Mouse (Mus musculus): ENCODE results near the gene Zfp346. TPM values are rescaled to one million over a fixed set of nuclear protein-coding genes. Genes with fewer than 3 reads are reported as not detected.
A peak's percentile ranks its signal among the peaks of the same experiment; 100 is the strongest.
"Not testable (repeated sequence)": the region's sequence is repeated elsewhere in the genome, so short reads cannot be mapped to it uniquely, and the experiment has no call there.

Gene Zfp346
- 31.2 and 32.5 TPM in 2 replicates for polyA plus RNA-seq (2016; fragmentation: Nextera tagmentation; extraction: Ambion mirVana)

GRCm38 (mm10) chr13:55105045-55105952, at the start of gene Zfp346:
TSS of gene Zfp346 (plus strand) at chr13:55105311.
- Histone ChIP-seq H3K36me3 (peaks cover 17% of the 10 kb centered on the region), H3K4me3 (peak within 1 kb of the TSS; percentile 73), H3K4me2 (replicated peaks) (peak within 1 kb of the TSS; percentile 81), H3K9ac (peak within 1 kb of the TSS; percentile 91), H3K27me3 (no peaks in the 10 kb centered on the region), H3K27ac (peak within 1 kb of the TSS; percentile 86), H3K9me3 (no peaks in the 10 kb centered on the region), H3K4me1 (peaks cover 6% of the 10 kb centered on the region)
- peak; percentile 91 for ATAC-seq (ENCODE audit: insufficient number of reproducible peaks, insufficient read depth, low FRiP score, low TSS enrichment)
- WGBS = 1% methylated on average over 60 of the region's 66 CpGs

GRCm38 (mm10) chr13:55058042-55058441, 47.1 kb upstream of the Zfp346 start:
- Histone ChIP-seq H3K4me1 (no peaks in the 10 kb centered on the region), H3K27me3 (no peaks in the 10 kb centered on the region), H3K4me3 (no peak overlapping the region), H3K4me2 (replicated peaks) (no peak overlapping the region), H3K27ac (no peak overlapping the region), H3K9me3 (no peaks in the 10 kb centered on the region), H3K36me3 (peaks cover 15% of the 10 kb centered on the region), H3K9ac (no peak overlapping the region)
- WGBS = 94% methylated on average over 2 of the region's 2 CpGs
- ATAC-seq (ENCODE audit: insufficient number of reproducible peaks, insufficient read depth, low FRiP score, low TSS enrichment) = no peak

DNA sequence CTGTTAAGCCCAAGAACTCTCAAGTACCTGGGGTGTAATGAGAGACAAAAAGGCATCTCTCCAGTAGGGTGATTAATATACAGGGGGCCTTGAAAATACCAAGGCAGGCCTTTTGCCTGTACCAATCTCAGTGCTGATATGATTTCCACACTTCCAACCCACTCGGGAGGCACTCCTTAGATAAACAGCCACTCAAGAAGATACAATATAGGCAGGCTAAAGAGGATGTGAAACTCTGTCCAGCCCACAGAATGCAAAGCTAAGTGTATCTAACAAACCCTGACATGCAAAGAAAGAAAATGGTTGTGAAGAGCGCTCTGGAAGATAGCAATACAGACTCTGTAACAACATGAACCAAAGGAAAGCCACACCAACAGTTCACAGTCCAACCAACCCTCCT, 41.8 kb upstream of the Zfp346 start:
- ATAC-seq (ENCODE audit: insufficient number of reproducible peaks, insufficient read depth, low FRiP score, low TSS enrichment) = no peak
- Histone ChIP-seq H3K4me3 (no peak overlapping the region), H3K9me3 (no peaks in the 10 kb centered on the region), H3K4me2 (replicated peaks) (no peak overlapping the region), H3K27ac (no peak overlapping the region), H3K9ac (no peak overlapping the region), H3K27me3 (no peaks in the 10 kb centered on the region), H3K4me1 (no peaks in the 10 kb centered on the region), H3K36me3 (peaks cover 2% of the 10 kb centered on the region; the same call in 1 of the 2 replicates)
- 91% methylated on average over 2 of the region's 2 CpGs for WGBS

DNA sequence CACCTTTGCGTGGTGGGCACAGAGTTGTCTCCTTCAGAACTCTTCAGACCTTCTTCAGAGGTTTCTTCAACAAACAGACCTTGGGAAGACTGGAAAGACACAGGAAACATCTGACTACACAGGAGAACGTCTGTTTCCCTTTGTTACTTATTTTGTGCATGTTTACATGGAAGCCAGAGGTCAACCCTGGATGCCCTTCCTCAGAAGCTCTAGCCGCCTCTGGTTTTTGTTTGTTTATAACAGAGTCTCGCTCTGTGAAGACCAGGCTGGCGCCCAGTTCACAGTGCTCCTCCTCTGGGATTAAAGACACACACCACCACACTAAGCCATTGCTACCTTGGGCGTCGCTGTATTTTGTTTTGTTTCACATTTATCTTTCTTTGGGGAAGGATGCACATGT, 35.4 kb upstream of the Zfp346 start:
- H3K4me1 ChIP-seq = no peaks in the 10 kb centered on the region
- ATAC-seq (ENCODE audit: insufficient number of reproducible peaks, insufficient read depth, low FRiP score, low TSS enrichment) = no peak
- H3K4me3 ChIP-seq = no peak overlapping the region
- H3K36me3 ChIP-seq = no peaks in the 10 kb centered on the region
- no peaks in the 10 kb centered on the region for H3K27me3 ChIP-seq
- 63% methylated on average over 7 of the region's 7 CpGs for WGBS
- no peak overlapping the region for H3K4me2 ChIP-seq (replicated peaks)
- no peak overlapping the region for H3K9ac ChIP-seq
- H3K9me3 ChIP-seq = no peaks in the 10 kb centered on the region
- no peak overlapping the region for H3K27ac ChIP-seq

- H3K4me1 ChIP-seq = no peaks in the 10 kb centered on the region
- H3K27me3 ChIP-seq = no peaks in the 10 kb centered on the region
- H3K36me3 ChIP-seq = 0 out of 2 replicates have a peak, but pooled peaks cover 5% of the 10 kb centered on the region
- no peaks in the 10 kb centered on the region for H3K9me3 ChIP-seq
- 4% methylated on average over 3 of the region's 3 CpGs for WGBS
- H3K27ac ChIP-seq = no peak overlapping the region
- H3K4me3 ChIP-seq = no peak overlapping the region
- ATAC-seq (ENCODE audit: insufficient number of reproducible peaks, insufficient read depth, low FRiP score, low TSS enrichment) = no peak
- no peak overlapping the region for H3K4me2 ChIP-seq (replicated peaks)
- H3K9ac ChIP-seq = no peak overlapping the region
Measured at GRCm38 (mm10) chr13:55071322-55071721, 33.8 kb upstream of the Zfp346 start.

DNA sequence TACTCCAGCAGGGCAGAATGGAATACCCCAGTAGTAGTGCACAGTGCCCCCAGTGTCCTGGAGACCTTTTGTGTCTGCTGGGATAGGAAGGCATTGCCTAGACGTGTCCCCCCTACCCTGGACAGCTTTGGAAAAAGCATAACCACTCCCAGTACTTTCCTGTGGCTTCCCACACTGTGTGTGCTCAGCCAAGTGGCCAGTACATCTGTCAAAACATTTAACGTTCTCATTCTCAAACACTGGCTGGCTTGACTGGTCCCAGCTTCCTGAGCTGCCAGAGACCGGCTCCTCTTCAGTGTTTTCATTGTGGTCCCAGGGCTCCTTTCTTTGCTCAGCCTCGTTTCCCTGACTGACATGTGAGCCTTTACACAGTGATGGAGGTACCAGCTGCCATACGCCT, 29.5 kb upstream of the Zfp346 start:
- no peaks in the 10 kb centered on the region for H3K4me1 ChIP-seq
- no peak overlapping the region for H3K27ac ChIP-seq
- H3K4me3 ChIP-seq = no peak overlapping the region
- no peak for ATAC-seq (ENCODE audit: insufficient number of reproducible peaks, insufficient read depth, low FRiP score, low TSS enrichment)
- no peak overlapping the region for H3K4me2 ChIP-seq (replicated peaks)
- H3K36me3 ChIP-seq = 0 out of 2 replicates have a peak, but pooled peaks cover 8% of the 10 kb centered on the region
- H3K9ac ChIP-seq = no peak overlapping the region
- WGBS = 48% methylated on average over 5 of the region's 5 CpGs
- no peaks in the 10 kb centered on the region for H3K27me3 ChIP-seq
- H3K9me3 ChIP-seq = no peaks in the 10 kb centered on the region

DNA sequence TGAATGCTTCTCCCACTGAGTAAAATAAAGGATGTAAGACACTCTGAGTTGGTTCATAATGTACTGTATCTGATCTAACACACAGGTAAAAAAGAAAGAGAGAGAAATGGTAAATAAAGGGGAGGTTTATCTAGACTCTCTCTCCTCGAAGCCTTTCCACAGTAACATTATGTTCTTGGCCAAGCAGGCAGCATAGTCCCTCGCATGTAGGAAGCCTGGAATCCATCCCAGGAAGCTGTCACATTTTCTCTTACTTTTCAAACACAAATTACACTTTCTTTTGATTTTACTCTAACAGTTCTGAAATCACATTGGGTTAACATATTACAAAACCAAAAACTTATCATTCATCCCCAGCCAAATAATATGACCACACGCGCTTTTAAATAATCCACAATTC, 12.5 kb upstream of the Zfp346 start:
- no peaks in the 10 kb centered on the region for H3K4me1 ChIP-seq
- no peak overlapping the region for H3K4me3 ChIP-seq
- peaks cover 17% of the 10 kb centered on the region for H3K36me3 ChIP-seq
- no peak overlapping the region for H3K27ac ChIP-seq
- no peaks in the 10 kb centered on the region for H3K9me3 ChIP-seq
- ATAC-seq (ENCODE audit: insufficient number of reproducible peaks, insufficient read depth, low FRiP score, low TSS enrichment) = no peak
- no peaks in the 10 kb centered on the region for H3K27me3 ChIP-seq
- WGBS = 88% methylated on average over 4 of the region's 4 CpGs
- H3K9ac ChIP-seq = no peak overlapping the region
- no peak overlapping the region for H3K4me2 ChIP-seq (replicated peaks)

GRCm38 (mm10) chr13:55097841-55098240, 7.3 kb upstream of the Zfp346 start:
- not testable (repeated sequence) for H3K9me3 ChIP-seq; H3K4me1 ChIP-seq; H3K36me3 ChIP-seq; H3K4me2 ChIP-seq (replicated peaks); ATAC-seq (ENCODE audit: insufficient number of reproducible peaks, insufficient read depth, low FRiP score, low TSS enrichment); H3K9ac ChIP-seq; H3K27ac ChIP-seq; H3K27me3 ChIP-seq; H3K4me3 ChIP-seq
- WGBS = 87% methylated on average over 3 of the region's 3 CpGs

DNA sequence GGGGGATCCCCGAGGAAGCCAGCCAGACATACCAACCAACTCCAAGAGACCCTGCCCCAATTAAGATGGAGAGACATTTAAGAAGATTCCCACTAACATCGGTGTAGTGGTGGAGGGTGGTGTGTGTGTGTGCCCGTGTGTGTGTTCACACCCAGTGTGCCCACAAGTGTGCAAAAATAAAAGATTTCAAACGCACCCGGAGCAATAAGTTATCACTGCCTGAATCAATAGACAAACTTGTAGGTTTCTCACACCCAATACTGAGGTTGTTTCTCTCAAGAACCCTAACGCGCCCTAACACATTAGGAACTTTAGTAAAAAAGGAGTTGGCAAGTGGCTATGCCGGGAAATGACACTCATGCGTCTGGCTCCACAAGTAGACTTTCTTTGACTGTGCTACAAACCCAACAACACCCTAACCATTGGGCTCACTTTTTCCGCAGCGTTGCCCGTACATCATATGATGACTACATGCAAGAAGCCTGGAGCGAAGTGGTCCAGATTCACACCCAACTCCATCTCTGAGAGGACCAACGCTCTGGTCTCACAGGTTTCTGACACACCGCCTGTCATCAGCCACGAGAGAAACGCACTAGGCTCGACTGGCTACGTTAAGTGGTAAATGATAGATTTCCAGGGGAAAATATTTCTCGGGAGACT, 5.9 kb upstream of the Zfp346 start:
- no peaks in the 10 kb centered on the region for H3K36me3 ChIP-seq
- H3K27me3 ChIP-seq = no peaks in the 10 kb centered on the region
- H3K27ac ChIP-seq = peak overlapping the region; percentile 90; the same call in 1 of the 2 replicates
- peak overlapping the region; percentile 70 for H3K4me2 ChIP-seq (replicated peaks)
- H3K4me1 ChIP-seq = peaks cover 7% of the 10 kb centered on the region
- no peak for ATAC-seq (ENCODE audit: insufficient number of reproducible peaks, insufficient read depth, low FRiP score, low TSS enrichment)
- 39% methylated on average over 20 of the region's 20 CpGs for WGBS
- H3K4me3 ChIP-seq = peak overlapping the region; percentile 84
- no peaks in the 10 kb centered on the region for H3K9me3 ChIP-seq
- H3K9ac ChIP-seq = peak overlapping the region; percentile 83

DNA sequence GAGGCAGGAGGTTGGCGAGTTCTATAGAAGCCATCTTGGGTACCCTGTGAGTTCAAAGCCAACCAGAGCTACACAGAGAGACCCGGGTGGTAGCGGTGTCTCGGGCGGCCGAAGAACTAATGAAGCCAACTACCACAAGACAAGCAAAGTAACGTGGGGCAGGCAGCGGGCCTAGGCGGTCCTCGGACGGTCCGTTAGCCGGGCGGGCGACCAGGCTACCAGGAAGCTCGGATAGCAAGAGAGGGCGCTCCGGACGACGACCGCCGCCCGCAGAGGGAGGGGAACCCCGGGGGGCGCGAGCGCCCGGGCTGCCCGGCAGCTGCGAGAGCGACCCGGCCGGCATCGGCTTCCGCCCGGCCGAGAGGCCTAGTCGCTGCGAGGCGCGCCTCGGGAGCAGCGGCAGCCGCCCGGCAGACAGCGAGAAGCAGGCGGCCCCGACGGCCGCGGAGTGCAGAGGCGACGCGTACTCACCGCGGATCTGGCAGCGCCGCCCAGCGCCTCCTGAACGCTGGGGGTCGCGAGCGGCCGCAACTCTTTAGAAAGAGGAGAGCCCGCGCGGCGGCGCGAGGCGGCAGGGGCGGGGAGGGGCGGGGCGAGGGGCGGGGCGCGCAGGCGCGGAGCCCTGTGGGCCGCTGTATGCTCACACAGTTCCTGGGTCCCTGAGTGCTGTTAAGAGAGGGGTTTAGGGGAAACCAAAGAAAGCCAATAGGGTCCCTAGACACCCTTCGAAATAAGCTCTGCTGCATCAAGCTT, 5.2 kb upstream of the Zfp346 start, which contains the start of gene Uimc1:
Uimc1 (minus strand) TSS at position 575 of the 753 bp plus-strand sequence.
- Histone ChIP-seq H3K4me2 (replicated peaks) (peak within 1 kb of the TSS; percentile 70), H3K27me3 (no peaks in the 10 kb centered on the region), H3K9ac (peak within 1 kb of the TSS; percentile 83), H3K9me3 (no peaks in the 10 kb centered on the region), H3K27ac (peak within 1 kb of the TSS; percentile 90), H3K4me3 (peak within 1 kb of the TSS; percentile 84), H3K36me3 (no peaks in the 10 kb centered on the region), H3K4me1 (peaks cover 7% of the 10 kb centered on the region)
- ATAC-seq (ENCODE audit: insufficient number of reproducible peaks, insufficient read depth, low FRiP score, low TSS enrichment) = peak; percentile 90
- WGBS = under 1% methylated on average over 74 of the region's 81 CpGs

DNA sequence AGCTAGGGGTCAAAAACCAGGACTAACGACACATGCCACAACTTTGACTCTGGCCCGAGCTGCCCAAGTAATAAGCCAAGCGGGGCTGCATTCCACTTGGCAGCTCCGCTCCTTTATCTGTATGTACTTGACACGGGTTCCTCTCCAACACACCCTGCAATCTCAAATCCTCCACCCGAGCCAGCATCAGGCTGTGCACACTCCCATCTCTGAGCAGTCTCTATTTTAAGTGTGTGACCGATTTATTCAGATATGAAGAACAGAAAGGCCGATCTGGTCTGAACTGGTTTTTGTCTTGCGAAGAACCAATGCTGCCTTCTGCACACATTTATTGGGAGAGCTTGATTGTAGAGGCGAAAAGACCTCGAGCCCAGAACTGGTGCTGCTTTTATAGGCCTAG, 3.5 kb upstream of the Zfp346 start:
- Histone ChIP-seq H3K9me3 (no peaks in the 10 kb centered on the region), H3K9ac (no peak overlapping the region), H3K4me1 (peaks cover 13% of the 10 kb centered on the region), H3K27ac (no peak overlapping the region), H3K4me3 (no peak overlapping the region), H3K36me3 (no peaks in the 10 kb centered on the region), H3K4me2 (replicated peaks) (no peak overlapping the region), H3K27me3 (no peaks in the 10 kb centered on the region)
- no peak for ATAC-seq (ENCODE audit: insufficient number of reproducible peaks, insufficient read depth, low FRiP score, low TSS enrichment)
- 92% methylated on average over 11 of the region's 11 CpGs for WGBS

Measured in embryonic facial prominence, embryonic 12.5 days (tissue).